Mouse (Mus musculus) mouse trophoblast stem cell (cell line): ENCODE data around the gene Ciao2b.
"Not testable (repeated sequence)": the region's sequence is repeated elsewhere in the genome, so short reads cannot be mapped to it uniquely, and the experiment has no call there.

Source experiments
- in situ Hi-C, 2 experiments: fragments of 300-500 bp; cut with MseI, MboI; formaldehyde crosslinking; loops; 2 replicates in 1 of 2; 3 replicates in 1 of 2; pipeline ENCODE4 v1.15.1; 2025

Ciao2b gene

GRCm38 (mm10) chr8:104641426-104642323 lies at the start of gene Ciao2b:
TSS of gene Ciao2b (minus strand) at chr8:104641965.
- in situ Hi-C loops, result no loop called here

- in situ Hi-C loops, result no loop called here
Observed at GRCm38 (mm10) chr8:104688433-104688832, 46.7 kb upstream of the Ciao2b start.

DNA sequence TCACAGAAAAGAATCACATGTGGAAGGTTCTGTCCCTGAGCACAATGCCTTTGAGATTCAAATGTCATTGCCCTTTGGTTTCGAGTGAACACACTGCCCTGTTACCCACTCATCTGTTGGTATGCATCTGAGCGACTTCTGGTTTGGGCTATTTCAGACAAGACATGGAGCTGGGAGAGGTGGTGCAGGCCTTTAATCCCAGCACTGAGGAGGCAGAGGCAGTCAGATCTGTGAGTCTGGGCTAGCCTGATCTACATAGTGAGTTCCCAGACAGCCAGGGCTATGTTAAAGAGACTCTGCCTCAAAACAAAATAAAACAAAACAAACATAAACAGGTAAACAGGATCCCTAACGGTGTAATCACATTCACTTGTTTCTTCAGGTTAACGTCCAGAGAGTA lies 13.8 kb upstream of the Ciao2b start:
- in situ Hi-C loops, result no loop called here

DNA sequence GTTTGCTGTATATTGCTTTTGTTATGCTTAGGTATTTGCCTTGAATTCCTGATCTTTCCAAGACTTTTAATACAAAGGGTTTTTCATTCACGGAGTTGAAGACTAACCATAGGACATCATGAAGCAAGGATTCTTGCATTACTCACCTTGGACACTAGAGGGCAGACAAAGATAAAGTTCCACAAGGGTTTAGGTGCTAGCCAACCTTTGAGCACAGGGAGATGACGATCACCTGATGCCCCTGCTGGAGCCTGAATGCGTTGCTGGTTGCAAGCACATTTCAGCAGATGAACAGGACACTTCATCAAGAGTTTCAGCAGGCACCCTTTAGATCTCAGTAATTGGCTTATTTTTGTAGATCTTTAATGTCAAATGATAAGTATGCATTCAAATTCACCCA lies 13.2 kb upstream of the Ciao2b start:
- in situ Hi-C loops, result no loop called here

DNA sequence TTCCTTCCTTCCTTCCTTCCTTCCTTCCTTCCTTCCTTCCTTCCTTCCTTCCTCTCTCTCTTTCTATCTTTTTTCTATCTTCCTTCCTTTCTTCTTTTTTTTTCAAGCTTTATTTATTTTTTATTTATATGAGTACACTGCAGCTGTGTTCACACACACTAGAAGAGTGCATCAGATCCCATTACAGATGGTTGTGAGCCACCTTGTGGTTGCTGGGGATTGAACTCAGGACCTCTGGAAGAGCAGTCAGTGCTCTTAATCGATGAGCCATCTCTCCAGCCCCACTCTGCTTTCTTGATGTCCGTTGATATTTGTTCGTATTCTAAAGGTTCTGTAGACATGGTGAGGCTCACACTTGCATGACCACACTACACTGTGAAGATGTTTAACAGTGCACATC lies 2.4 kb upstream of the Ciao2b start:
- in situ Hi-C loops, result not testable (repeated sequence)

DNA sequence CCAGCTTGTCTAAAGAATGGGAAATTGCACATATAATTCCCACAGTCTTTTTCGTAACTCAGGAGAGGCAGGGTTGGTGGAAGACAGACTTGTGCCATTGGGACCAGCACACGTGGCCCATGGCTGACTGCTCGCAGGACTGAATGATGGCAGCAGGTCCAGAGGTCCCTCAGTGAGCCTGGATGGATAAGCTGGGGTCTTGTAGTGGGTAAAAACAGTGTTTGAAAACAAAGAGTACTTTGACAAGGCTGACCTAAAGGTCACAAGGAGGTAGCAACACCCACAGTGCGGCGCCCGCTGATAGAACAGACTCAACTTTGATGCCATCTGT lies 524 bp upstream of the Ciao2b start:
- in situ Hi-C loops, result no loop called here

- in situ Hi-C loops, result no loop called here
Observed at GRCm38 (mm10) chr8:104640831-104641370, 864 bp downstream of the Ciao2b start.

DNA sequence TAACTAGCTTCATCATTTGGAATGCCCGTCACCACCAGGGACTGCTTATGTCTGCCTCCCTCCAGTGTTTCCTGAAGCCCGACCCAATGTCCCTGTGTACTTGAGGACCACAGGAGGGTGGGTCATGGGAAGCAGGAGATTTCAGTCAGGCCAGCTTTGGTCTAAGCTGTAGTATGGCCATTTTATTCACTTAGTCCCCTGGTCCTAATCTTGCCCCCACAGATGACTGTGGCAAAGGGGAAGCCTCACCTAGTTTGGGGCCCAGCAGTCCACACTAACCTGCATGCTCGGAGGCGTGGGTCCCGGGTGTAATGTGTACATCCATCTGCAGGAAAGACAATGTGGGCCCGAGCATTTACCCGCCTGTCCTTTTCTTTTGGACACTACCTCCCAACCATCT lies 1.5 kb downstream of the Ciao2b start:
- in situ Hi-C loops, result no loop called here

DNA sequence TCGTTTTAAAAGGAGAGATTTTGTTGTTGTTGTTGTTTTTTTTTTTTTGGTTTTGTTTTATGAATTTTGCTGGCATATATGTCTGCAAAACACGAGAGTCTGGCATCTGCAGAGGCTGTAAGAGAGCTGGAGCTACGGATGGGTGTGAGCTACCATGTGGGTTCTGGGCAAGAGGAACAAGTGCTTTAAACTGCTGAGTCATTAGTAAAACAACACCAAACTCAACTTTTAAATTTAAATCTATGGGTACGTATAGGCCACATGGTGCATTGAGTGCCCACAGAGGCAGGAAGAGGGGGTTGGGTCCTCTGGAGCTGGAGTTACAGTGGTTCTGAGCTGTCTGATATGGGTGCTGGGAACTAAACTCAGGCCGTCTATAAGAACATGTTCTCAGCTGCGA lies 3.8 kb downstream of the Ciao2b start:
- in situ Hi-C loops, result no loop called here

DNA sequence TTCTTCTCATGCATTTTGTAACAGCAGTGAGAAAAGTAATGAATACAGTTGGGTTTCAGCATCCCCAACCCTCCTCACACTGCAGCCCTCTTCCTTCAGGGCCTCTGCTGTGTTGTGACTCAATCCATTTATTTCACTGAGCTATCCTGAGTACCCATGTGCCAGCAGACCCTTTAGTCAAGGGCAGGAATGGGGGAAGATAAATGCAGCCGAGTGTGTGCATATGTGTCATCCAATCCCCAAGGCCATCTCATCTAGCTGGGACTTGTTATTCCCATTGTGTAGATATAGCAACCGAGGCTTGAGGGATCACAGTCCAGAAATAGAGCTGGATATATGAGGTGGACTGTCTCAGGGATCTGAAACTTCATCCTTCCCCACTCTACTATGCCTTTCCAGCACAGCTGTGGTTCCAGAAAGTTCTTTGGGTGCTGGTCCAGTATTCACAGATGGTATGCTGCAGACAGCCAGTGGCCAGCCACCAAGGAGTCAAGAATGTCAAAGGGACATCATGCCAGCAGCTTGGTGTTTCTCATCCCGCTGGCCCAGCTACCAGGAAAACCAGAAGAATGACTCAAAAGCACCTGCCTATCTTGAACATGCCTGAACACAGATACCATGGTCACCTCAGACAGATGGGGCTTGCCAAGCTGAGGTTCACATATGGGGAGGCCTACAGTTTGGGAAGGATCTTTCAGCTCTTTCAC lies 6.6 kb downstream of the Ciao2b start:
- in situ Hi-C loops, result no loop called here

GRCm38 (mm10) chr8:104633156-104633744 lies 8.5 kb downstream of the Ciao2b start:
- in situ Hi-C loops, result no loop called here

GRCm38 (mm10) chr8:104632486-104632885 lies 9.3 kb downstream of the Ciao2b start:
- in situ Hi-C loops, result no loop called here

- in situ Hi-C loops, result no loop called here
Observed at GRCm38 (mm10) chr8:104631975-104632374, 9.8 kb downstream of the Ciao2b start.

DNA sequence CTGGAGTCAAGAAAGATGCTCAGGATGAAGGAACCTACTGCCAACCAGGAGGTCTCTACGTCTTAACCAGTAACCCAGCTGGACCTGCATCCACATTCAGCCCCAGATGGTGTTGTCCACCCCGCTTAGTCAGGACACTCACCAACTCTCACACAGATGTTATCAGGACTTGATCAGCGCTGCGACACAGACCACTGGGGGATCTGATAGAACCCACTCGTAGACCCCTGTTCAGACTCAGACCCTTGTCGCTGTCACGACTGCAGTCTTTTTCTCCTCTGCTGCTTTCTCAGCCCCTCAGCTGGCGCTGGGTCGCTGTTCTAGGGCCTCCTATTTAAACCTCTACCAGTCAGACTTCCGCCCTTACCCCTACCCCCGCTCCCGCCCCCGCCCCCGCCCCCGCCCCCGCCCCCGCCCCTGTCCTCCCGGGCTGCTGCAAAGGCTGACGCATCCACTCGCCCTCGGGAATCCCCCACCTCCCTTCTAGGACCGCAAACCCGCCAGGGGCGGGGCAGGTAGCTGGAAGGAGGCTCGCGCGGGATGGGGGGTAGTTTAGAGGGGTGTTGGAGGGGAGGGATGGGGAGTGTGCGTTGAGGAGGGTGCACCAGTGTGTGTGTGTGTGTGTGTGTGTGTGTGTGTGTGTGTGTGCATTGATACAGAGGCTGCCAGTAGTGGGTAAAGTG lies 10.6 kb downstream of the Ciao2b start, which contains the start of gene Rrad:
Gene Rrad (minus strand): TSS at position 347 of the 683 bp plus-strand sequence.
- in situ Hi-C loops, result no loop called here

DNA sequence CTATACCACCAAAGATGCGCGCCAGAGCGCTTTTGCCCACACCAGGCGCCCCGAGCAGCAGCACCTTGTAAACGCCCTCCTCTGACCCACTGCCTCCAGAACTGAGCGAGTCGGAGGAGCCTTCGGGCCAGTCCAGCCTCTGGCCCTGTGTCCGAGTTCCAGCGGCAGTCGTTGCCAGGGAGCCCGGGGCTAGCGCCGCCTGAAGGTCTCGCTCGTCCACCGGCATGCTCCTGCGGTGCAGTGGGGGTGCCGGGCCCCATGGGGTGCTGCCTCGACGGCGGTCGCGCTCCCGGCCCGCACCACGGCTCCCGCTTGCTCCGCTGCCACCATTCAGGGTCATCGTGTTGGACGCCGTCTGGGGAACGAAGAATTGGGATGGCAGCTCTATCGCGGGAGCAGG lies 11.2 kb downstream of the Ciao2b start:
- in situ Hi-C loops, result no loop called here

DNA sequence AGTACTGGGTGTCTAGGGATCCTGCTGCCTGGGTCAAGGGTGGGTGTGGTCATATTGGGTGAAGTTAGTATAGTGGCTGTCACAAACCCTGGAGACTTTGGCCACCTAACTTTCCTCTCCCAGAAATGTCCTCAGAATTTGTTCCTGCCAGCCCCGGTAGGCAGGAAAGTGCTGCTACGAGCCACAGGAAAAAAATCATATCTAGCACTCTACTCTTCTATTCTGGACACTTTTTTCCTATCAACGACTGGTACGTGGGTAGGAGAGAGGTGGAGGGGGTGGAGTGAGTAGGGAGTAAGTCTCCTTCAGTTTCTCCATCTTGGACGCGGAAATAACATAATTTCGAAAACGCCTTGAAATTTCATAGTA lies 11.7 kb downstream of the Ciao2b start:
- in situ Hi-C loops, result no loop called here

DNA sequence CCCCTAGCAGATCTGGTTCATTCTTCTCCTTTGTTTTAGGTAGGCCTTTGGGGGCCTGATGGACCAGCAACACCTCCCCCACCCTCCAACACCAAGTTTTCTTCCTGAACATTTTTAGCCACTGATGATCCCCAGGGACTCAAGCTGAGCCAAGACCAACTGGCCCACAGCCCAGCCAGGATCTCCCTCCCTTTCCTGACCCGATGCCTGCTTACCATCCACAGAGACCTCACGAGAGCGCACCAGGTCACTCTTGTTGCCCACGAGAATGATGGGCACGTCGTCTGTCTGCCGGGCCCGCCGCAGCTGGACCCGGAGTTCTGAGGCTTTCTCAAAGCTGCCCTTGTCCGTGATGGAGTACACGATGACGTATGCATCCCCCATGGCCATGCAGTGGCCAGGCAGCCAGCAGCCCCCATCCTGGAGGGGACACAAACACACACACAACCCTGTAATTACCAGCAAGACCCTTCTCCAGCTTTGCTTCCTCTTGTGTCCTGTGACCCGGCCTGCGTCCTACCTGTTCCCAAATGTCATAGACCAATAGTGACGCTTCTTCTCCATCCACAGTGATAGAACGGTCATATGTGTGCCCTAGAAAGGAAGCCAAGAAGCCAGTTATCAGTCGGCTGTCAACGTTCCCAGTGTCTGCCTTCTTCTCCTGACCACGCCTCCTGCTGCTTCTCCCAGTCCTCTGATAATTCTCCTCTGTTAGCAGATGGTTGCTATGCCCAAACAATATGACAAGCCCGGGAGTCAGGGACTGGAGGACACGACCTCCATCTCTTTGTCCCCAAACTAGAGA lies 12.3 kb downstream of the Ciao2b start:
- in situ Hi-C loops, result no loop called here

- in situ Hi-C loops, result no loop called here
Observed at GRCm38 (mm10) chr8:104628402-104628801, 13.4 kb downstream of the Ciao2b start.

GRCm38 (mm10) chr8:104627065-104627740 lies 14.6 kb downstream of the Ciao2b start:
- in situ Hi-C loops, result no loop called here

GRCm38 (mm10) chr8:104624161-104624560 lies 17.6 kb downstream of the Ciao2b start, which contains the start of gene Cdh16:
TSS of gene Cdh16 (minus strand) at chr8:104624396.
- in situ Hi-C loops, result no loop called here
